Mouse (Mus musculus) large intestine, adult 2 months (tissue): ENCODE results near the gene Tmem151b. TPM values are rescaled to one million over a fixed set of nuclear protein-coding genes. Genes with fewer than 3 reads are reported as not detected.

Source experiments
- DNase-seq: peaks from one replicate; pipeline ENCODE4 v3.0.0-alpha.2; 2012; ENCODE audit warnings: low read depth, low spot score
- WGBS: fragments of 180-500 bp; shearing (Covaris S2); methylation state at CpG from one replicate; pipeline ENCODE4 v1.1.7; 2018; 5-methylcytosine and 5-hydroxymethylcytosine counted together
- polyA plus RNA-seq: library from polyadenylated mRNA; depleted of rRNA; stranded (reverse); fragments of >200 nt; gene quantifications from 2 replicates; pipeline ENCODE4 v1.2.3, GENCODE M21; 2012

Gene Tmem151b
- polyA plus RNA-seq, 1 experiment, result 0.66 TPM

DNA sequence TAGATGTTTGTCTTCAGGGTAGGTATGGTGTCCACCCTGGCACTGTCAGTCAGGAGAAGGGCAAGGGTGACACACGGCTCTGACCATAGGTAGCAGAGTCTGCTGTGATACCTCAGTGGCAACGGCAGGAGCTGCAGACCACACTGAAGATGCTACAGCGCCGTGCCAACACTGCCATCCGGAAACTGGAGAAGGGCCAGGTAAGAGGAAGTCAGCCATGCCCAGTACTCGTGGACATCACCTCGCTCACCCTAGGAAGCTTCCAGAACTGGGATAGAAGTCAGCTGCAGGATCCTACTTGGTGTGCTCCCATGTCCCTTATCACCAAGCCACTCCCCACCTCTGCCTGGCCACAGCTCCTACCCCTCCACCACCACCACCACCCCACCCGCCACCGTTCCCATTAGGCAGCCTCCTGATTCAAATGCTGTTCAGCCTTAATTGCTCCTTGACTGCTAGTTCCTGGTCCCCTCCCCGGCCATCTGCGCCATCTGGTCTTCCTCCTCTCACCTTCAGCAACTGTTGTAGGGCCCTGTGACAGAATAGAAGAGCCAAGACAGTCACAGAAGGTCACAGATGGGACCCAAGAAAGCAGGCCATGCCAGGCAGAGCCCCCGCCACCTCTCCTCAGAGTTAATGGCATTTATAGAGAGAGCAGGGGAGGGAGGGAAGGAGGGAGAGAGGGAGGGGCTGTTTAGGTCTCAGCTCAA lies 30.6 kb downstream of the Tmem151b start:
- WGBS, result 72% methylated on average over 12 of the region's 12 CpGs
- DNase-seq, result no peak

DNA sequence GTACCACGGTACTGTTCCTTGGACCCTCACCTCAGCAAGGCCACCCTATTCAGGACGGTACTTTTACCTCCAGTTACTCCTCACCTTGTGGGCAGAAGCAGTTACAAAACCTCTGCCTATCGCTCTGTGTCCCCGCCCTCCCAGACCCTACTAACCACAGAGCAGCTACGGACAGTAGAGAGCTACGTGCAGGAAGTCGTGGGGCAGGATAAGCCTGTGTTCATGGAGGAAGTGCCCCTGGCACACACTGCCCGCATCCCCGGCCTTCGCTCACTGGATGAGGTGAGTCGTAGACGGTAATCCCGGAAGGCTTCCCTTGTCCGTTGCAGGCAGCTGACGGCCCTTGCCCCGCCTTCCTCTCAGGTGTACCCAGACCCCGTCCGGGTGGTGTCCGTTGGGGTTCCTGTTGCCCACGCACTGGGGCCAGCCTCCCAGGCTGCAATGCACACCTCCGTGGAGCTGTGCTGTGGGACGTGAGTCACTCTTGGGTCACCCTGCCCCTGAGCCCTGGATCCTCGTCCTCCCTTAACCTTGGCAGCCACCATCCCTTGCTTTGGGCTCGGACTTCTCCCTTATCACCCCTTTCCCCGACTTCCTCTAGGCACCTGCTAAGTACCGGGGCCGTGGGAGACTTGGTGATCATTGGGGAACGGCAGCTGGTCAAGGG lies 31.8 kb downstream of the Tmem151b start:
- WGBS, result 90% methylated on average over 28 of the region's 28 CpGs
- no peak for DNase-seq

DNA sequence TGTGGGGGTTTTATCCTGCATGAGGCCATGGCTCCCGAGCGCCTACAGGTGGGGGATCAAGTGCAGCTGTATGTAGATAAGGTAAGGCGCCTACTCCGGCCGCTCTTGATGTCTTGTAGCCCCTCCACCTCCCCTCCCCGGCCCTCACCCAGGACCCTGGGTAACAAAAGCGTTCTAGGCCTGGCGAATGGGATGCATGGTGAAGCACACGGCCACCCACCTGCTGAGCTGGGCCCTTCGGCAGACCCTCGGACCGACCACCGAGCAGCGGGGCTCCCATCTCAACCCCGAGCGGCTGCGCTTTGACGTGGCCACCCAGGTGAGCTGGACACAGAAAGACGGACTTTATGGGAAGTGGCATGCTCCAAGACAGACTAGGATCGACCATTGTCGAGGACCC lies 32.3 kb downstream of the Tmem151b start:
- 93% methylated on average over 21 of the region's 21 CpGs for WGBS
- DNase-seq, result no peak

DNA sequence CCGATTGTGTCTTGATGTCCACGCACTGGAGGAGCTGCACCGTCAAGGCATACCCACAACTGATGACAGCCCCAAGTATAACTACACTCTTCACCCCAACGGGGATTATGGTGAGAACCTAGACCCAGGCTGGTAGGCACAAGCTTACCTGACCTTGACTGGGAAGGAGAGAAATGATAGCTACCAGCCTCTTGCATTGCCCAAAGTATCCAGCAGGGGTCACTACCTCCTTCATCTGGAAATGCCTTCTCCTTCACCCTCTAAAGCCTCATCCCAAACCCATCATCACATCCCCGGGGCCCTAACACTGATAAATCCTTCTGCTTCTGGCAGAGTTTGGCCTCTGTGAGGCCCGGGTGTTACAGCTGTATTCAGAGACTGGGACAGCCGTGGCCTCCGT lies 33.0 kb downstream of the Tmem151b start:
- DNase-seq, result peak; percentile 29
- 51% methylated on average over 8 of the region's 8 CpGs for WGBS

DNA sequence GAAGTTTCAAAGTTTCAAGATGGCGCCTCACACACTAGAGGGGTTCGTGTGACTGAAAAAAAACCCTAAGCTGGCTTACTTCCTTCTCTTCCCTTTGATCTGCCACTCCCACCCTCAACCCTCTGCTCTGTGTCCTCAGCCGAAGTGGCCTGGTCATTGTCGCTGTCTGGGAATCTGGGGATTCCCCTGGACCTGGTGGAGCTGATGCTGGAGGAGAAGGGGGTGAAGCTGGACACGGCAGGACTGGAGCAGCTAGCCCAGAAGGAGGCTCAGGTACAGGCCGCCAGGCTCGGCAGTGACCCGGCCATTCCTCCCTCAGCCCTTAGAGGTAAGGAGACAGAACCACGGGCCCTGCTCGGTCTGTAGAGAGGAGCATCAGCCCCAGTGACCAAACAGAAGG lies 33.7 kb downstream of the Tmem151b start:
- DNase-seq, result no peak

DNA sequence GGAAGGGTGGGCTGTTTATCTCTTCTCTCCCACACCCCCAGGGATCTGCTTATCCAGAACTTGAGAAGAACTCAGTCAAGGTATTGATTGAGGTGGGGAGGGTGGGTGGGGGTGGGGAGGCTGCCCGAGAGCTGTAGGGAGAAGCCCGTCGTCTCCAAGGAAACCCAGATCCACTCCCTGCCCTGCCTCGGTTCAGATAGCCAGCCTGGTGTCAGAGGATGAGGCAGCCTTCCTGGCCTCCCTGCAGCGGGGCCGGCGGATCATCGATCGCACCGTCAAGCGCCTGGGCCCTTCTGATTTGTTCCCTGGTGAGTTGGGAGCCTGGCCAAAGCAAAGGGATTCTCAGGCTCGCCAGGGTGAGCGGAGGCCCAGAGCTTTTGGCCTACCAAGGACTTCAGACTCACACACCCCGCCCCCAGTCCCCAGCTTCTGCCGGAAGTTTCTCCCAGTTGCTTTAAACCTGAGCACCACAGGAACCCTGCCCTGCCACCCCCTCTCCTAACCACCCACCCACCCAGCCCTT lies 34.2 kb downstream of the Tmem151b start:
- DNase-seq, result no peak
- 78% methylated on average over 15 of the region's 15 CpGs for WGBS

More for the DNA sequence above, 33.7 kb downstream of the Tmem151b start:
- WGBS, result 85% methylated on average over 10 of the region's 10 CpGs

DNA sequence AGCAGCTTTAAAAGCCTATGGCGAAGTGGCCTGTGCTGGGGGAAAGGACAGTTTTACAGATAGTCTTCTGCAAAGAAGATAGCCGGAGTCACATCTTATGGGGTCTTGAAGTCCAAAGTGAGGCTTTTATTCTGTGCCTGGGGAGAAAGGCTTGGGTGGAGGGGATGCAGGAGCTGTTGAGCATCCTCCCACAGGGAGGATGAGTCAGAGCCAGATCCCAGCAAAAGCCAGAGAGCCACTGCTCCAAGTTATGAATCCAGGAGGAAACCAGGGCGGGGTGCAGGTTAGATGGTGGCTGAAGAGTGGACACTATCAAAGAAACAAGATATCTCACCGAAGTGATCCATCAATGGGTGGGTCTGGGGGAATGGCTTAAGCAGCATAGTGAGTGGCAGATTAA lies 37.7 kb downstream of the Tmem151b start:
- no peak for DNase-seq
- 89% methylated on average over 4 of the region's 4 CpGs for WGBS

DNA sequence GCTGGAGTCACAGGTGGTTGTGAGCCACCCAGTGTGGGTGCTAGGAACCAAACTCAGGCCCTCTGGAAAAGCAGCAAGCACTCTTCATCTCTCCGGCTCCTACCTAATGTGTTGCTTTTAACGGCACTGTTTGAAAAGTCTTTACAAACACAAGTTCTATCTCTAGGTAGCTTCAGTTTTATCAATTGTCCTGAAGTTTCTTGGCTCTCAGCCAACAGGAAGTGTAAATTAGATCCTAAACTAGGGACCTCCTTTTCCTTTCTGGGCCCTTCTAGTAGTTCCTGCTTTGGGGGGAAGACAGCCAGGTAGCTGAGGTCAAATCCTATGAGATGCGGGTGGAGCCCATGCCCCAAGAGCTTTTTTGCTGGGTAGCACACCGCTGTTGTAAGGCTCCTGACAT lies 38.6 kb downstream of the Tmem151b start:
- DNase-seq, result no peak
- 93% methylated on average over 4 of the region's 4 CpGs for WGBS

DNA sequence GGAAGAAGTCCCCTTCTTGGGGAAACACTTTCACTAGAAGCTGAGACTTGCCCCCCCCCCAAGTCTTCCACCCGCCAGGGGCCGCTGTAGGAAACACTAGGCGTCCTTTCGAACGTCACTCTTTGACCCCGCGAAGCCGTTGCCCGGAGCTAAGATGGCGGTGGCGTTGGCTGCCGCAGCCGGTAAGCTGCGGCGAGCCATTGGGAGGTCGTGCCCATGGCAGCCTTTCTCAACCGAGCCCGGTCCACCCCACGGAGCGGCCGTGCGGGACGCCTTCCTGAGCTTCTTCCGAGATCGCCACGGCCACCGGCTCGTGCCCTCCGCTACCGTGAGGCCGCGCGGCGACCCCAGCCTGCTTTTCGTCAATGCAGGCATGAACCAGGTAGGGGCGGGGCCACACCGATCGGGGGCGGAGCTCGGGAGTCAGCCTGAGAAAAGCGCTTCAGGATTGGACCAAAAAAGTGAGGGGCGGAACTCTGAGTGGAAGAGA lies 42.7 kb downstream of the Tmem151b start, which contains the start of gene Aars2:
Gene Aars2, plus strand, starts transcription at position 142 of the 490 bp plus-strand sequence.
- 2% methylated on average over 42 of the region's 42 CpGs for WGBS
- peak; percentile 70 for DNase-seq

DNA sequence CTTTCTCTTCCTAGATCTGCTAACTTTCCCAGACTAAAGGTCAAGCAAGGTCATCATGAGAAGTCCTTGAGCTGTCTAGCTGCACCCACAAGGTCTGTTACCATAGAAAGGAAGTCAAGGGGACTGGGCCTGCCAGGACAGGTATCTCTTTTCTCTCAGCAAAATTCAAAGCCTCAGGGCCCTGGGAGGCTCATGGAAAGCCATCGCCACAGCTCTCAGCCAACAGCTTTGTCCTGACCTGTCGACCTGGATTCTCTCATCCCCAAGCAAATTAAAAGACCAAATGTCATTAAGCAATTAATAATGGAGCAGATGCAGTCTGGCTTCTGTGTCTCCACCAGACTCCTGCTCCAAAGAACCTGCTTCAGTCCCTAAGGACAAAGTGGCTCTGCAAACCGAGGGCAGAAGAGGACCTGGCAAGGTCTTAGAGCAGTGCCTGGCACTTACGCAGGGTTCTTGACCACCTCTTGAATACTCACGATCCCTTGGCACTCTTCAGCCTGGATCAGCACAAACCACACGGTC lies 43.5 kb downstream of the Tmem151b start:
- WGBS, result 66% methylated on average over 6 of the region's 6 CpGs
- DNase-seq, result no peak

DNA sequence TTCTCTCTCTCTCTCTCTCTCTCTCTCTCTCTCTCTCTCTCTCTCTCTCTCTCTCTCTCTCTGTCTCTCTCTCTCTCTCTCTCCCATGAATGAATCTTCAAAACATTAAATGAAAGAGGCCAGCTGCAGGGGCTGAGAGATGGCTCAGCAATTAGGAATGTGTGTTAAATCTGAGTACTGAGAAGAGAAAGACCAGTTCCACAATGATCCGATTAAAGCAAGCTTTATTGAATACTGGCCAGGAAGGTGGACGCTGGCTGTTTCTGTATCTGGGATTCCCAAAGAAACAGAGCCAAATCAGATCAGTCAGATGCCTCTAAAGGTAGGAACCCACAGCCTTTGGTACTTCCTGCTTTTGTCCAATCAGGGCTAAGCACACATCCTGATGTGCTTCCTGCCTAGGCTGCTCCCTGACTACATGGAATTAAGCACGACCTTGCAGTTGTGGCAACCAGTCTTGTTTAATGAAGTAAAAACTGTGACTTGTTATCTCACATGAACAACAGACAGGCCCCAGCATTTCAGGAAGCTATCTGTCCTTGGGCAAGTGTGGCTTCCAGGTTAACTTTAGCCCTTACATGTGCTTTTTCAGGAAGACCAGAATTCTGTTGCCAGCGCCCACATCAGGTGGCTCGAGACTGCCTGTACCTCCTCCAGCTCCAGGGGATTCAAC lies 46.0 kb downstream of the Tmem151b start:
- WGBS, result 41% methylated on average over 5 of the region's 5 CpGs
- no peak for DNase-seq

DNA sequence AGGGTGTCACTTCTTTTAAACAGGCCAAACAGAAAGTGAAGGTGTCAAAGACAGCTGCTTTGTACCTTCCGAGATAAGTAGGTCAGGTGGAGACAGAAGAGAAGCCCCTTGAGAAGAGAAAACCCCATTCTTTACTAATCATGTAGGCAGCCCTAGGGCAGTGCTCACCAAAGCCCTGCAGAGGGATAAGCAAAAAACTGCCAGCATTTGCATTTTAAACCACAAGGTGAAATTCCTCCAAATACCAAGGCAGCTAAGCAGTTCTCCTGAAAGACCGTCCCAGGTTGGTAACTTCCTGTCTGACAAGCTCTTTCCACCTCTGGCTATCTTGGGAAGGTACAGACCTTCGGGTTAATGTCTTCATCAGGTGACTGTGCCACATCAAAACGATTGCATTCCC lies 47.2 kb downstream of the Tmem151b start:
- no peak for DNase-seq
- 44% methylated on average over 4 of the region's 4 CpGs for WGBS

DNA sequence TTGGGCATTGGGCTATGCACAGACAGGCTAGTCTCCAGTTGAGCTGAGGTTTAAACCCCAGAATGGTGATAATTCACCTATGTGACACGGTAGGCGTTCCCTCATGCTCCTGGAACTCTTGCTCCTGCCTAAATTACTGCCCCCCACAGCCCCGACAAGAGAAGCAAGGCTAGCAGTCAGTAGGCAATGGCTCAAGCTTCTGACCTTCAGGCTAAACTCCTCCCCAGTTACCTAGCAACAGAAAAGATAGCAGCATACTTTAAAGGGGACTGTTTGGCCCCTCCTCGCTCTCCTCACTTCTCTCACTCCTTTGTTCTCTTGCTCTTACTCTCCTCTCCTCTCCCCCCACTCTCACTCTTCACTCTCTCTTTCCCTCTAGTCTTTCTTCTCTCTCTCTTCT lies 48.5 kb downstream of the Tmem151b start:
- 37% methylated on average over 4 of the region's 4 CpGs for WGBS

DNA sequence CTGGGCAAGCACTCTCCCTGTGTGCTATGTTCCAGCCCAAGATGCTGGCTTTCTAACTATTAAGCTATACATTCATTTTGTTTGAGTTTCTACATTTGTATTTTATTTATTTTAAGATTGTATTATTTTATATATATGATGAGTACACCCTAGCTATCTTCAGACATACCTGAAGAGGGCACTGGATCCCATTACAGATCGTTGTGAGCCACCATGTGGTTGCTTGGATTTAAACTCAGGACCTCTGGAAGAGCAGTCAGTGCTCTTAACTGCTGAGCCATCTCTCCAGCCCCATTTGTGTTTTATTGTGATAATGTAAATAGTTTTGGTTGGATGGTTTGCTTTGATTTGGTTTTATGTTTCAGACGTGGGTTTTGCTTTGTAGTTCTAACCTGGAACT lies 50.0 kb downstream of the Tmem151b start:
- DNase-seq, result no peak
- WGBS, result 21% methylated on average over 2 of the region's 2 CpGs

More for the DNA sequence above, 48.5 kb downstream of the Tmem151b start:
- no peak for DNase-seq

DNA sequence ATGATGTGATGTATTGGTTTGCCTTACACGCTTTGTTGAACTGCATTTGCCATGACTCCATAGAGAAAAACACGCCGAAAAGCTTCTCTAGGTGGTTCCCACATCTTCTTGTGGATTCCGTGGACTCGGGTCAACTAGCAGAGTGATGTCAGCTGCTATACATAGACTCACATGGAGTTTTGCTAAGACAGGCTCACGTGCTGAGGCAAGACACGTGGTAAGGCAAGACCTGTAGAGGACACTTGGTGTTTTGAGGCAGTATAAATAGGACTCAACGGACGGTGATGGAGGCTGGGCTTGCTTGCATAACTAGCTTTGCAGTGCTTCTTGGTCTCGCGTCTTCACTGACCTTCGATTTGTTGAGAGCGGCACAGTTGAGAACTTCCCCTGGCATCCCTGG lies 51.1 kb downstream of the Tmem151b start:
- WGBS, result 83% methylated on average over 13 of the region's 13 CpGs
- DNase-seq, result no peak

DNA sequence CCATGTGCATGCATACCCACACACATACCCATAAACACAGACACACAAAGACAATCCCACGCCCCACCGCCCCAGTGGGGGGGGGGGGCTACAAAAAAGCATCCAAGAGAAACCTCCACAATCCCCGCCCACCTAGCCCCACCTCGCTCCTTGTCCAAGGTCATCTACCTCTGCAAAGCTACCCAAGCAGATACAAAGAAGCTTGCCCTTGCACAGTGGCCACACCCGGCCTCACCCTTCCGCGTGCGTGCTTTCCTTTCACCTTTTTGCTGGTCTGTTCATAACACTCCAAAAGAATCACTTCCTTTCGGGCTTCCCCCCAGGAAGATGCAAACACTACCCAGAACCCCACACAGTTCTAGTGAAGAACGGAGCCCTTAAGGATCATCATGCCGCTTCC lies 54.1 kb downstream of the Tmem151b start:
- no peak for DNase-seq

More for the DNA sequence above, 54.1 kb downstream of the Tmem151b start:
- WGBS, result 31% methylated on average over 11 of the region's 11 CpGs
